Mouse (Mus musculus): ENCODE results near the gene Ddt.

DNA sequence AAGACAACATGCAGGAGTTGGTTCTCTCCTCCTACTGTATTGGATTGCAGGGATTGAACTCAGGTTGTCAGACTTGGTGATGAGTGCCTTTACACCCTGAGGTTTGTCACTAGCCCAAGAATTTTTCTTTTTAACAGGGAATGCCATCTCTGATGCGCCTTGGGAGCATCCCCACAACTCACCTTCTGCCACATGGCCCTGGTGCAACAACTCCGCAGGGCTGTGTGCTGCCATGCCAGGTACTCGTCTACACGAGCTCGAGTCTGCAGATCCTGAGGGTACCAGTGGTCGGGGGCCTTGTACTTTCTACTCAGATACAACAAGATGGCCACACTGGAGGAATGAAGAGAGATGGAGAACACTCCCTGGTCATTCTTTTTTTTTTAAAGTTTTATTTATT, 3.3 kb upstream of the Ddt start:
- TF ChIP-seq POLR2A (IDR thresholded peaks at IDR 0.05; ENCODE audit: control insufficient read depth, extremely low read depth, insufficient read depth, low read length, poor library complexity): no peak
- no peak for TF ChIP-seq CTCF (IDR thresholded peaks at IDR 0.05; ENCODE audit: borderline replicate concordance, control insufficient read depth, extremely low read depth, insufficient read depth, low read length, poor library complexity)
